Mouse (Mus musculus) lung, postnatal 0 days (tissue): Measurements from ENCODE around the gene Oas1h.
"Not testable (repeated sequence)": the region's sequence is repeated elsewhere in the genome, so short reads cannot be mapped to it uniquely, and the experiment has no call there.

Experiments
- CTCF ChIP-seq: IDR thresholded peaks from 2 replicates; pipeline ENCODE4 v1.5.1; 2016; ENCODE audit warnings: antibody characterized with exemption, mild to moderate bottlenecking
- EP300 ChIP-seq: IDR thresholded peaks from 2 replicates; pipeline ENCODE4 v1.6.1; 2016; ENCODE audit warnings: antibody characterized with exemption, mild to moderate bottlenecking, control low read depth

GRCm38 (mm10) chr5:120881681-120882080 lies 20.5 kb downstream of the Oas1h start:
- TF ChIP-seq CTCF, EP300: not testable (repeated sequence)
